Mouse (Mus musculus) G1E (cell line): ENCODE measurements around the gene Trappc10. TPM values are rescaled to one million over a fixed set of nuclear protein-coding genes. Genes with fewer than 3 reads are reported as not detected.

Experiments used
- ATAC-seq: 2 replicates; pipeline ENCODE4 v1.8.0; 2016; ENCODE audit warnings: mild to moderate bottlenecking; ENCODE audit not compliant: insufficient number of reproducible peaks, poor library complexity, low FRiP score, severe bottlenecking; ENCODE audit errors: extremely low read depth
- DNase-seq: peaks from one replicate; pipeline ENCODE4 v3.0.0; 2012; ENCODE audit warnings: low spot score
- H3K27me3 ChIP-seq: 2 replicates; pipeline ENCODE4 v1.6.1; 2012; ENCODE audit warnings: mild to moderate bottlenecking, low read length, inconsistent platforms; ENCODE audit not compliant: insufficient read depth
- H3K36me3 ChIP-seq: replicated peaks from 2 replicates; pipeline ENCODE3; 2012; ENCODE audit warnings: mild to moderate bottlenecking, inconsistent platforms
- H3K4me1 ChIP-seq: 2 replicates; pipeline ENCODE4 v1.6.1; 2012; ENCODE audit warnings: low read depth, low read length, inconsistent platforms, mixed read lengths; ENCODE audit not compliant: insufficient read depth
- H3K4me3 ChIP-seq: 2 replicates; pipeline ENCODE4 v1.5.1; 2012; ENCODE audit warnings: low read depth, mild to moderate bottlenecking, inconsistent platforms, low read length, moderate library complexity, mixed read lengths
- H3K9me3 ChIP-seq: replicated peaks from 2 replicates; pipeline ENCODE4 v1.6.1; 2012; ENCODE audit warnings: inconsistent platforms
- CTCF ChIP-seq: IDR thresholded peaks from 2 replicates; pipeline ENCODE4 v1.5.1; 2012; ENCODE audit warnings: low read depth, low read length, inconsistent platforms, mixed read lengths
- GATA1 ChIP-seq: IDR thresholded peaks from 2 replicates; pipeline ENCODE4 v1.6.1; 2012; ENCODE audit warnings: borderline replicate concordance, low read length, inconsistent platforms, mixed read lengths
- GATA2 ChIP-seq: IDR thresholded peaks from 2 replicates; pipeline ENCODE4 v1.6.1; 2012; ENCODE audit warnings: low read depth, low read length, inconsistent platforms, borderline replicate concordance
- POLR2AphosphoS5 ChIP-seq: IDR thresholded peaks from 2 replicates; pipeline ENCODE4 v1.6.1; 2012; ENCODE audit warnings: low read depth, low read length, inconsistent platforms; ENCODE audit not compliant: insufficient replicate concordance
- TAL1 ChIP-seq: conservative IDR thresholded peaks from 2 replicates; pipeline ENCODE4 v1.6.1; 2012; ENCODE audit warnings: low read depth, low read length, inconsistent platforms, mixed read lengths
- polyA plus RNA-seq: library from polyadenylated mRNA; stranded (reverse); fragments of >175 nt; gene quantifications from 2 replicates; pipeline ENCODE4 v1.2.3, GENCODE M21; 2012
- total RNA-seq, 2 experiments: library from RNA; stranded (forward) in 1 of 2; stranded (reverse) in 1 of 2; fragments of 200-1000 nt in 1 of 2; fragments of >200 nt in 1 of 2; fragmentation: Nextera tagmentation in 1 of 2; gene quantifications; 2 replicates each; pipeline ENCODE4 v1.2.3; 2014 to 2017

The Trappc10 gene
- total and polyA plus RNA-seq, 3 experiments: 30.2 to 93.6 (median 54.7) TPM

DNA sequence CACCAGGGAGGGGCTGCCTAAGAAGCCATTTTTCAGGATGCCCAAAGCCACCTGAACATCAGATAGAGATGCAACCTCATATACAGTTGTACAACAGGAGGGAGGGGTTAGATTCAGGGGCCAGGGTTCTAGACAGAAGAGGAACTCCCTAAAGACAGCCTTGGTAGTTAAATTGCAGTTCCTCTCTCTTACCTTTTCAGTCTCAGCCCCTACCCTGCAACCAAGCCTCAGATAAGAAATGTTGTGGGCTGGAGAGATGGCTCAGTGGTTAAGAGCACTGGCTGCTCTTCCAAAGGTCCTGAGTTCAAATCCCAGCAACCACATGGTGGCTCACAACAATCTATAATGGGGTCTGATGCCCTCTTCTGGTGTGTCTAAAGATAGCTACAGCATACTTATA lies 76.7 kb downstream of the Trappc10 start:
- no peaks in the 10 kb centered on the region for H3K9me3 ChIP-seq
- ATAC-seq (no peak), DNase-seq (no peak)
- H3K4me3 ChIP-seq: no peak overlapping the region
- peaks cover 89% of the 10 kb centered on the region for H3K36me3 ChIP-seq
- peaks cover 56% of the 10 kb centered on the region for H3K4me1 ChIP-seq
- no peak for TF ChIP-seq CTCF
- no peak for TF ChIP-seq POLR2AphosphoS5
- TF ChIP-seq GATA2: no peak
- no peak for TF ChIP-seq GATA1
- TF ChIP-seq TAL1: no peak
- no peaks in the 10 kb centered on the region for H3K27me3 ChIP-seq

DNA sequence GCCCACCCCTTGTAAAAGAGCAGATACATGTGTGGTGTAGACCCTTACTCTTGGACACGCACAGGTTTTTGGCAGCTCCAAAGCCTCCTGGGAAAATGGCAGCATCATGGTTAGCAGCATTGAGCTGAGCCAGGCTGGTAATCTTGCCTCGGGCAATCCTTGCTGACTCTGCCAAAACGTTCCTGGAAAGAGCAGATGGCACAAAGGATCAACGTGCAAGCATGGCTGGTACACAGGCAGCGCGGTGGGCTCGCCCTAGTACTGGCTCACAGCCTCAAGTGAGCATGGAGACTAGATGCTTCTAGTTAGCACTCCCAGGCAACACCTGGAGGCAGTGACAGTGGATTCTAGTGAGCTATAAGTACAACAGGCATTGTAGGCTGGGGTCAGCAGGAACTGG lies 77.1 kb downstream of the Trappc10 start:
- peaks cover 89% of the 10 kb centered on the region for H3K36me3 ChIP-seq
- no peak overlapping the region for H3K4me3 ChIP-seq
- no peaks in the 10 kb centered on the region for H3K27me3 ChIP-seq
- TF ChIP-seq GATA2 (no peak), CTCF (no peak), TAL1 (no peak), GATA1 (no peak), POLR2AphosphoS5 (no peak)
- ATAC-seq (no peak), DNase-seq (no peak)
- no peaks in the 10 kb centered on the region for H3K9me3 ChIP-seq
- H3K4me1 ChIP-seq: peaks cover 55% of the 10 kb centered on the region

DNA sequence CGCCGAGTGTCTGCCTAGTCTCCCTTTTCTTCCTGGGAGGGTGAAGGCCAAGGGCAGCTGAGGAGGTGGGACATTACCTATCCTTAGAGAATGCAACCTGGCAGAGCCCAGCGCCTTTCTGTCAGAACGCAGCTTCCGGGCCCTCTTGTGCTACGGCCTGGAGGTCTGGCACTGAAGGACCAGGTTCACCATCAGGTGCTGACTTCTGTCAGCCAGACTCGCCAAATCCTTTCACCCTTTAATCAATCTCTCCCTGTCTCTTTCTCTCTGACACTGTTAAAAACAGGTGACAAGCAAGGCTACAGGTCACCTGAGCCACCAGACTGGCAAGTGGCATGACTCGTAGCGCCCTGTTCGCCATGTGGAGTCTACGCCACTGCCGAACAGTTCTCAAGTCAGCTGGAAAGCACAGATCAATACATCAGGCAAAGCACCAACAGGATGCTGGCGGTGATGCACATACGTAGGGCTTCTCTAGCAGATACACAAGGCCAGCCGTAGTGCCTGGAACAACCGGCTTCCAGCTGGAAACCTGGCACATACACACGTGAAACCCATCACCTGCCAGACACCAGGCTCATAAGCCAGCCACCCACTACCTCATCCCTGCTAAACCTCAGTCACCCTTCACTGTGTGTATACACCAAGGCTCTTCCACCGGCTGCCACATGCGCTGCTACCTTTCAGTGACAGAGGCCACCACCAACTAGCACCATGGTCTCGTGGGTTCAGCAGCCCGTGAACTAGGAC lies 79.0 kb downstream of the Trappc10 start:
- H3K4me1 ChIP-seq: peaks cover 38% of the 10 kb centered on the region

DNA sequence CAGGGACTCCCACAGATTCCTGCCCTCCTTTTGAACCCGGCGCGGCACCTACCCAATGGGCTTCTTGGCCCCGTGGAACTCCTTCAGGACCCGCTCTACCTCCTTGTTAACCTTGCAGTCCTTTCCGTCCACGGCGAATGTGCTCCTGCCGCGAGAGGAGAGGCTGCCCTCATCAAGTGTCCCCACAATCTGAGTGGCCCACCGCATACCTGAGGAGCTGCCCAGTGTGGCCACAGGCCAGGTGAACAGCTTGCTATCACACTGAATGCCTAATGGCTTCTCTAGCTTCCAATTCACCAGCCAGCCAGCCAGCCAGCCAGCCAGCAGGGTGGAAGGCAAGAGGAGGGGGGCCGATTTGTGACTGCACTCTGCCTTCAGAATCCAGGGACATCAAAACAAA lies 79.7 kb downstream of the Trappc10 start:
- Histone ChIP-seq H3K27me3 (no peaks in the 10 kb centered on the region), H3K4me3 (no peak overlapping the region), H3K36me3 (peaks cover 88% of the 10 kb centered on the region), H3K4me1 (peaks cover 35% of the 10 kb centered on the region), H3K9me3 (no peaks in the 10 kb centered on the region)
- no peak for ATAC-seq
- no peak for DNase-seq
- TF ChIP-seq TAL1: no peak
- TF ChIP-seq CTCF: no peak
- no peak for TF ChIP-seq POLR2AphosphoS5
- TF ChIP-seq GATA1: no peak
- TF ChIP-seq GATA2: no peak

More for the DNA sequence above, 79.0 kb downstream of the Trappc10 start:
- H3K4me3 ChIP-seq: no peak overlapping the region
- ATAC-seq (no peak), DNase-seq (no peak)
- TF ChIP-seq GATA2 (no peak), POLR2AphosphoS5 (no peak), TAL1 (no peak), GATA1 (no peak)
- H3K27me3 ChIP-seq: no peaks in the 10 kb centered on the region
- no peaks in the 10 kb centered on the region for H3K9me3 ChIP-seq
- peaks cover 89% of the 10 kb centered on the region for H3K36me3 ChIP-seq

DNA sequence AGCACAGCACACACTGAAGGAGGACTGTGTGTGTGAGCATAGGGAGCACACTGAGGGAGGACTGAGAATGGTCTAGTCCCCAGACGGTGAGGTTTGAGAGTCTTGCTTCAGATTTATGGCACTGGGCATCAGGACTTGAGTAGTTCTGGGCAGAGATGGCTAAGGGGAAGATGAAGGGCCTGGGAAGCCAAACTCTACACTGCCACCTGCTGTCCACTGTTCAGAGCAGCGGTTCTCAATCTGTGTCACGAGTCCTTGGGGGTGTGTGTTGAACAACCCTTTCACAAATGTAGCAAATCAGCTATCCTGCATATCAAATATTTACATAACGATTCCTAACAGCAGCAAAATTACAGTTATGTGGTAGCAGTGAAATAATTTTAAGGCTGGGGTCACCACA lies 80.5 kb downstream of the Trappc10 start:
- Histone ChIP-seq H3K36me3 (peaks cover 87% of the 10 kb centered on the region), H3K27me3 (no peaks in the 10 kb centered on the region), H3K4me3 (no peak overlapping the region), H3K4me1 (peaks cover 37% of the 10 kb centered on the region), H3K9me3 (no peaks in the 10 kb centered on the region)
- DNase-seq (peak; percentile 42), ATAC-seq (peak; percentile 48; the same call in 1 of the 2 replicates)
- no peak for TF ChIP-seq GATA1
- no peak for TF ChIP-seq POLR2AphosphoS5
- peak; percentile 57 for TF ChIP-seq CTCF

DNA sequence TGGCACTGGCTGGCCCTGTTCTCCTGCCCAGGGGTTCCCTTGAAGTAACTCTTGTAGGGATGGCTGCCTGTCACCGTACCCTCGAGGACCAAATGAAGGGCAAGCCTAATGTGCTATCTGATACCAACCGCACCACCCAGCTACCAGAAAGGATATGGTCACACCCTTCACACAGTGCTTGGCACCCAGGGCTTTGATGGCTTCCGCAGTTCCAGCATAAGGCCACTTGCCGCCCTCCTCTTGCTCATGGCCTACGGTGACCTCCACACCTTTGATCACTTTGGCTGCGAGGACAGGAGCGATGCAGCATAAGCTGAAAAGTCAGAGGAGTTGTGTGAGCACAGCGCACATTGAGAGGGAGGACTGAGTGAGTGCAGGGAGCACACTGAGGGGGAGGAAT lies 81.2 kb downstream of the Trappc10 start:
- Histone ChIP-seq H3K27me3 (no peaks in the 10 kb centered on the region), H3K36me3 (peaks cover 82% of the 10 kb centered on the region), H3K9me3 (no peaks in the 10 kb centered on the region), H3K4me3 (no peak overlapping the region), H3K4me1 (peaks cover 30% of the 10 kb centered on the region)
- ATAC-seq: no peak
- DNase-seq: no peak
- TF ChIP-seq POLR2AphosphoS5 (no peak), GATA2 (no peak), GATA1 (no peak), TAL1 (no peak), CTCF (no peak)
